Mouse (Mus musculus) midbrain, embryonic 12.5 days (tissue): ENCODE measurements around the gene Stk35. TPM values are rescaled to one million over a fixed set of nuclear protein-coding genes. Genes with fewer than 3 reads are reported as not detected.

ENCODE experiments used
- ATAC-seq: fragments of 200-750 bp; cut with Nextera tagmentation; 2 replicates; pipeline ENCODE4 v1.8.0; 2017; ENCODE audit warnings: low read depth, moderate TSS enrichment, moderate library complexity; ENCODE audit not compliant: low FRiP score
- H3K27ac ChIP-seq: fragments of 300-500 bp; sonication (generic); replicated peaks from 2 replicates; pipeline ENCODE4 v1.5.1; 2016; ENCODE audit warnings: mild to moderate bottlenecking
- H3K27me3 ChIP-seq: fragments of 300-500 bp; sonication (generic); 2 replicates; pipeline ENCODE4 v1.6.1; 2016; ENCODE audit warnings: mild to moderate bottlenecking
- H3K36me3 ChIP-seq: fragments of 300-500 bp; sonication (generic); 2 replicates; pipeline ENCODE4 v1.6.1; 2016
- H3K4me1 ChIP-seq: fragments of 300-500 bp; sonication (generic); 2 replicates; pipeline ENCODE4 v1.6.1; 2016
- H3K4me2 ChIP-seq: fragments of 300-500 bp; sonication (generic); replicated peaks from 2 replicates; pipeline ENCODE4 v1.6.1; 2016; ENCODE audit warnings: mild to moderate bottlenecking, moderate library complexity
- H3K4me3 ChIP-seq: fragments of 300-500 bp; sonication (generic); 2 replicates; pipeline ENCODE4 v1.5.1; 2016; ENCODE audit warnings: mild to moderate bottlenecking
- H3K9ac ChIP-seq: fragments of 300-500 bp; sonication (generic); replicated peaks from 2 replicates; pipeline ENCODE4 v1.6.1; 2016; ENCODE audit warnings: mild to moderate bottlenecking, moderate library complexity
- H3K9me3 ChIP-seq: fragments of 300-500 bp; sonication (generic); 2 replicates; pipeline ENCODE4 v1.6.1; 2016; ENCODE audit warnings: mild to moderate bottlenecking
- WGBS: fragments of 180-500 bp; shearing (Covaris S2); methylation state at CpG from one replicate; pipeline ENCODE4 v1.1.7; 2016; 5-methylcytosine and 5-hydroxymethylcytosine counted together
- polyA plus RNA-seq: library from polyadenylated mRNA; unstranded; fragments of >200 nt; fragmentation: Nextera tagmentation; extraction: Ambion mirVana; gene quantifications from 2 replicates; pipeline ENCODE4 v1.2.1, GENCODE M21; 2016

Gene Stk35
- polyA plus RNA-seq, 1 experiment from 2014 or later: 15.5 TPM

- Histone ChIP-seq H3K9ac (no peak overlapping the region), H3K4me2 (no peak overlapping the region), H3K27me3 (no peaks in the 10 kb centered on the region), H3K9me3 (no peaks in the 10 kb centered on the region), H3K27ac (no peak overlapping the region), H3K4me3 (no peak overlapping the region), H3K36me3 (no peaks in the 10 kb centered on the region), H3K4me1 (peaks cover 5% of the 10 kb centered on the region; the same call in 1 of the 2 replicates)
- no peak for ATAC-seq
- 82% methylated on average over 10 of the region's 10 CpGs for WGBS
Measured at GRCm38 (mm10) chr2:129874509-129875095, 74.3 kb downstream of the Stk35 start.

- no peaks in the 10 kb centered on the region for H3K9me3 ChIP-seq
- H3K4me3 ChIP-seq: no peak overlapping the region
- no peaks in the 10 kb centered on the region for H3K36me3 ChIP-seq
- no peak overlapping the region for H3K9ac ChIP-seq
- ATAC-seq: no peak
- H3K27ac ChIP-seq: no peak overlapping the region
- no peak overlapping the region for H3K4me2 ChIP-seq
- H3K27me3 ChIP-seq: no peaks in the 10 kb centered on the region
- H3K4me1 ChIP-seq: peaks cover 5% of the 10 kb centered on the region; the same call in 1 of the 2 replicates
Measured at GRCm38 (mm10) chr2:129876935-129877334, 76.6 kb downstream of the Stk35 start.

- Histone ChIP-seq H3K4me1 (no peaks in the 10 kb centered on the region), H3K9me3 (no peaks in the 10 kb centered on the region), H3K36me3 (no peaks in the 10 kb centered on the region), H3K27ac (no peak overlapping the region), H3K4me2 (no peak overlapping the region), H3K9ac (no peak overlapping the region), H3K4me3 (no peak overlapping the region), H3K27me3 (no peaks in the 10 kb centered on the region)
- ATAC-seq: no peak
- 38% methylated on average over 3 of the region's 3 CpGs for WGBS
Measured at GRCm38 (mm10) chr2:129879817-129880216, 79.5 kb downstream of the Stk35 start.

GRCm38 (mm10) chr2:129880226-129880625 lies 79.9 kb downstream of the Stk35 start:
- Histone ChIP-seq H3K27me3 (no peaks in the 10 kb centered on the region), H3K4me3 (no peak overlapping the region), H3K27ac (no peak overlapping the region), H3K4me1 (no peaks in the 10 kb centered on the region), H3K9me3 (no peaks in the 10 kb centered on the region), H3K4me2 (no peak overlapping the region), H3K9ac (no peak overlapping the region), H3K36me3 (no peaks in the 10 kb centered on the region)
- WGBS: 83% methylated on average over 7 of the region's 7 CpGs
- no peak for ATAC-seq

GRCm38 (mm10) chr2:129881886-129882285 lies 81.6 kb downstream of the Stk35 start:
- no peak for ATAC-seq

More at GRCm38 (mm10) chr2:129881886-129882285, 81.6 kb downstream of the Stk35 start:
- H3K4me3 ChIP-seq: no peak overlapping the region
- WGBS: 76% methylated on average over 1 of the region's 1 CpGs
- no peak overlapping the region for H3K27ac ChIP-seq
- H3K9me3 ChIP-seq: no peaks in the 10 kb centered on the region
- H3K4me1 ChIP-seq: no peaks in the 10 kb centered on the region
- H3K4me2 ChIP-seq: no peak overlapping the region
- H3K36me3 ChIP-seq: no peaks in the 10 kb centered on the region
- H3K9ac ChIP-seq: no peak overlapping the region
- H3K27me3 ChIP-seq: no peaks in the 10 kb centered on the region

Other genes with a start within 250 kb of the Stk35 start
- 18.3 and 21.6 TPM in 2 replicates for gene Sirpa, start 207.7 kb upstream of the Stk35 start, polyA plus RNA-seq
- 1.4 and 1.6 TPM in 2 replicates for gene Pdyn, start 100.7 kb upstream of the Stk35 start, polyA plus RNA-seq
- gene Tgm3, start 211.8 kb downstream of the Stk35 start, polyA plus RNA-seq: 0.05 TPM in 1 of 2 replicates, not detected in the other